Mouse (Mus musculus) neural tube, embryonic 11.5 days (tissue): ENCODE data around the gene Rag2. TPM values are rescaled to one million over a fixed set of nuclear protein-coding genes. Genes with fewer than 3 reads are reported as not detected.

ENCODE experiments used
- ATAC-seq: fragments of 200-750 bp; cut with Nextera tagmentation; 2 replicates; pipeline ENCODE4 v1.8.0; 2017; ENCODE audit warnings: moderate number of reproducible peaks, mild to moderate bottlenecking, moderate TSS enrichment, moderate library complexity; ENCODE audit not compliant: insufficient read depth, low FRiP score, low TSS enrichment
- DNase-seq: peaks from one replicate; pipeline ENCODE4 v3.0.0-alpha.2; 2015; ENCODE audit warnings: low spot score
- H3K27ac ChIP-seq: fragments of 300-500 bp; sonication (generic); 2 replicates; pipeline ENCODE4 v1.5.1; 2014; ENCODE audit warnings: low read depth, mild to moderate bottlenecking, low read length
- H3K27me3 ChIP-seq: fragments of 300-500 bp; sonication (generic); 2 replicates; pipeline ENCODE4 v1.6.1; 2014; ENCODE audit warnings: mild to moderate bottlenecking, low read length, mixed read lengths; ENCODE audit not compliant: control insufficient read depth, insufficient read depth
- H3K36me3 ChIP-seq: fragments of 300-500 bp; sonication (generic); 2 replicates; pipeline ENCODE4 v1.6.1; 2014; ENCODE audit warnings: mild to moderate bottlenecking, low read length, moderate library complexity, mixed read lengths; ENCODE audit not compliant: control insufficient read depth, insufficient read depth
- H3K4me1 ChIP-seq: fragments of 300-500 bp; sonication (generic); 2 replicates; pipeline ENCODE4 v1.6.1; 2014; ENCODE audit warnings: low read length, mixed read lengths; ENCODE audit not compliant: control insufficient read depth, insufficient read depth
- H3K4me2 ChIP-seq: fragments of 300-500 bp; sonication (generic); 2 replicates; pipeline ENCODE4 v1.6.1; 2014; ENCODE audit warnings: low read depth, mild to moderate bottlenecking, moderate library complexity
- H3K4me3 ChIP-seq: fragments of 300-500 bp; sonication (generic); 2 replicates; pipeline ENCODE4 v1.5.1; 2014; ENCODE audit warnings: low read depth, low read length
- H3K9ac ChIP-seq: fragments of 300-500 bp; sonication (generic); 2 replicates; pipeline ENCODE4 v1.6.1; 2014; ENCODE audit warnings: mild to moderate bottlenecking, low read length
- H3K9me3 ChIP-seq: fragments of 300-500 bp; sonication (generic); 2 replicates; pipeline ENCODE4 v1.6.1; 2016; ENCODE audit warnings: low read length; ENCODE audit not compliant: control insufficient read depth
- WGBS: fragments of 180-500 bp; shearing (Covaris S2); extraction: QIAGEN DNeasy Blood & Tissue Kit; methylation state at CpG from one replicate; pipeline ENCODE4 v1.1.7; 2014; 5-methylcytosine and 5-hydroxymethylcytosine counted together
- polyA plus RNA-seq: library from polyadenylated mRNA; unstranded; fragments of >200 nt; fragmentation: Nextera tagmentation; extraction: Ambion mirVana; gene quantifications from 2 replicates; pipeline ENCODE4 v1.2.1, GENCODE M21; 2014

The Rag2 gene
- polyA plus RNA-seq, 1 experiment from 2014 or later = not detected

DNA sequence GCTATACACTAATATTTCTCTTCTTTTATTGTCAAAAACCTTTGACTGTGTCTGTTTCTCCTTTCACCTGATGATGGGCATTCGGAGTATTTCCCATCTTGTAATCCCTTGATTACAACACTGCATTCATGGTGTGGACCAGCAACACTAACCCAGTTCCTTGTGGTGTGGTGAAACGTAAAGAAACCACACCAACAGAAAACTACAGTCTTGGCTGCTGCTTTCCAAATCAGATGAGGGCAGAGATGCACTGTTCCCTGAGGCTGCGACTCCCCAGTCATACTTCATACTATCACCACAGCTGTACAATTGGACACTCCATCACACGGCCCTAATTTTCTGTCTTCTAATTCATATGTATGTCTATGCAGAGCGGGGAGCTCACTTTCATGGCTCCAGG is 29.8 kb upstream of the Rag2 start:
- no peak for ATAC-seq
- Histone ChIP-seq H3K27me3 (no peaks in the 10 kb centered on the region), H3K36me3 (no peaks in the 10 kb centered on the region), H3K4me3 (no peak overlapping the region), H3K4me2 (no peak overlapping the region), H3K4me1 (peaks cover 25% of the 10 kb centered on the region), H3K9ac (no peak overlapping the region), H3K27ac (no peak overlapping the region), H3K9me3 (no peaks in the 10 kb centered on the region)
- no peak for DNase-seq
- 80% methylated on average over 5 of the region's 5 CpGs for WGBS

DNA sequence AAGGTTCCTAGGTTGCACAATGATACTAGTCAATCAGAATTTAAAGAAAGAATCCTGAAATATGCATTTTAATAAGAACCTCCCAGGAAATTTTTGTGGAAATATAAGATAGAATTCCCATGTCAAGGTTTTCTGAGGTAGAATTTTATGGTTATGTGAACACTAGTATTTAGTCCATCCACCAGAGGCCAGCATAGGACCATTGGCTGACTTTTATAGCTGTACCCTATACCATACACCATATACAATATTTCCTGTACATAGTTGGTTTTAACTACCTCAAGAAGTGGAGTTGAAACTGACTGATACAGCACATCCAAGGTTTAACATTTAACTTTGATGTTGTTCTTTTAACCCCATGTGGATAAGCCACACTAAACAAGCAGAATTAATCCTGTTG is 27.3 kb upstream of the Rag2 start:
- Histone ChIP-seq H3K4me1 (peaks cover 12% of the 10 kb centered on the region), H3K27me3 (no peaks in the 10 kb centered on the region), H3K4me2 (no peak overlapping the region), H3K4me3 (no peak overlapping the region), H3K9me3 (no peaks in the 10 kb centered on the region), H3K9ac (no peak overlapping the region), H3K36me3 (no peaks in the 10 kb centered on the region), H3K27ac (no peak overlapping the region)
- ATAC-seq (no peak), DNase-seq (no peak)

DNA sequence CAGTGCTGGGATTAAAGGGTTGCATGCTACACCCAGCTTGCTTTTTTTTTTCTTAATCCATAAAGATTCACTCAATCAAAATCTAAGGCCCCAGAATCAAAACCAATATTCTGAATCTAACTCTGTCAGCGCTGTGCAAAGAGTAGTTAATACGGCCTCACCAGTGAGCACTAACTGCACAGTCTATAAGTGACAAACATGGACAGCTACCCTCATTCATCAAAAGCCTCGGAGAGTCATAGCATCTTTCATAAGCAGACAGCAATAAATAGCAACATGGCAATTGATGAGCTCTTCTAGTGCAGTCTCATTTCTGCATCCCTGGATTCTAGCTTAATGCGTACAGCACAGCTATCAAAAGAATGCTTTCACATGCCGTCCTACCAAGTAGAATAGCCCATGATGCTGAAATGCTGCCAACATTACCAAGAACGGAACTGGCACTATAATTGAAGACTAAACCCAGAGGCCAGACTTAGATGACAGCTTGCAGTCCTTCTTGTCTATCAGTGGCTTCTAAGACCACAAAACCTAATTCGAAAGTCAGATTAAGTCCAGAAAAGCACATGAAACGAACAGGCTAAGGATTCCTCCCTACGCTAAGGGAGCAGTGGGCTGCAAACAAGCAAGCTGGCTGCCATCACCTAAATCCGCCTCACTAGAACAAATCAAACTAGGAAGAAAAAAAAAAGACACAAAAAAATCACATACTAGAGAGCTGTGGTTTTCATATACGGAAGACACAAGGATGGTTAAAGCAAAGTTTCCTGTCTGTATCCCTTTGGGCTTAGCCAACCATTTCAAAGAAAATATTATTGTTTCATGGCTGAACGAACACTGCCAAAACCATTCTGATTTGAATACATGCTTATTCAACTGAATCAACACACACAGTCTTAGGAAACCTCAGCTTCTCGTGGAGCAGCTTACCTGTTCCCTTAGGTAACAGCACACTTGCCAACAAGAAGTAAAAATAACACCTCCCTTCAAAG is 26.0 kb upstream of the Rag2 start:
- Histone ChIP-seq H3K27ac (no peak overlapping the region), H3K4me2 (no peak overlapping the region), H3K4me3 (no peak overlapping the region), H3K27me3 (no peaks in the 10 kb centered on the region), H3K4me1 (no peaks in the 10 kb centered on the region), H3K36me3 (no peaks in the 10 kb centered on the region), H3K9ac (no peak overlapping the region), H3K9me3 (no peaks in the 10 kb centered on the region)
- DNase-seq = no peak
- 69% methylated on average over 13 of the region's 13 CpGs for WGBS
- no peak for ATAC-seq

DNA sequence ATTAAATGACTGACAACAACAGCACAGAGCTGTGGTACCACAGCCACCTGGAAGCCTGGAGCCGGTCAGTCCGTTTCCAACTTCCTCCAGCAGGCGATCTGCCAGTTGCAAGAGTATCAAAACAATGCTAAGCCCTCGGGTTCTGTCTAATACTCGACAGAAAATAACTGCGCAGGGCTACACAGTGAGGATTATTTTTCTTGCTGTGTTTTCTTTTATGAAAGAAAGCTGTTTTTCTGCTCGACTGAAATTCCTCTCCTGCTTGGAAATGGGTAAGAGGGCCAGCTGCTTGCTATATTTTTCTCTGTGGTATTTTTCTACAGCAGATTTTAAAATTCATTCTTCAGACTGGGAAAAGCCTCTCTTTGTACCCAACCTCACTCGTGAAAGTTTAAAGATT is 23.8 kb upstream of the Rag2 start:
- H3K4me3 ChIP-seq = no peak overlapping the region
- peak; percentile 33 for DNase-seq
- H3K9me3 ChIP-seq = no peaks in the 10 kb centered on the region
- H3K4me2 ChIP-seq = no peak overlapping the region
- no peak overlapping the region for H3K9ac ChIP-seq
- ATAC-seq = no peak
- H3K4me1 ChIP-seq = no peaks in the 10 kb centered on the region
- no peak overlapping the region for H3K27ac ChIP-seq
- no peaks in the 10 kb centered on the region for H3K36me3 ChIP-seq
- no peaks in the 10 kb centered on the region for H3K27me3 ChIP-seq
- 53% methylated on average over 8 of the region's 8 CpGs for WGBS

DNA sequence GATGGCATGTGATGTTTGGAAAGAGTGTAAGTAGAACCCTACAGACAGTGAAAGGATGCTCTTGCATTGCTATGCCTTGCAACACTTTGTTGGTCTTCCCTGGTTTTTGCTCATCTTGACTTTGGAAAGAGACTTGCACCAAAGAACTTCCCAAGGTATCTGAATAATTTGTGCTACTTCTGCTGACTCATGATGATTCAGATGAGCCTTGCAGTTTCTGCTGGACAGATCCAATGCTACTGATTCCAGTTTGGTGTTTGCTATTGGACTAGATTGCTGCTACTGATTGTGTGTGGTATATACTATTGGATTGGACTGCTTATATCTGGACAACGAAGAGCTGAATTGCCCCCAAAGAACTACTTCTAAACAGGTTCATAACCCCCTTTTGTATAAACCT is 21.4 kb upstream of the Rag2 start:
- no peak for DNase-seq
- WGBS = 88% methylated on average over 1 of the region's 1 CpGs

DNA sequence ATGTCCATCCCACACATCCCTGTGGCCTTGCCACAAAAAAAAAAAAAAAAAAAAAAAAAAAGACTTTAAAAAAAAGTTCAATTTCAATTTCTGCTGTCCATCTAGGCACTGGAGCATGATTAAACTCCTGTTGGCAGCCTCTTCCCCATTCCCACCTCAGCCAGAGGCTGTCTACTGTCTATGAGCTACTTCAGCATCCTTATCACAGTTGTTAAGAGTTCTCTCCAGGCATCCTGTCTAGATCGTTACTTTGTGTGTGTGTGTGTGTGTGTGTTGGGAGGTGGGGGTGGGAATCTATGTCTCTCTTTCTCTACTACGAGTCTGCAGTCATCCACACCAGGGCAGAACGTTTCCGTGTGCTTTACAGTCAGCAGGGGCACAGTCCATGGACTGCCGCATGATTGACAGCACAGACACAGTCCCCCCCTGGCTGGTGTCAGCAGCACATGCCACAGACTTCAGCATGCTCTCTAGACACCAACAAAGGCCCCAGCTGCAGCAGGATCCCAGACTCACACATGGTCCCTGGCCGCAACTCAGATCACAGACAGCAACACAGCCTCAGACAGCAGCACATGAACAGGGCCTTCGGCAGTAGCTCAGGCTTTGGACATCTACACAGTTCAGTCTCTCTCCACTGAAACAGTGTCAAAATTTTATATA is 16.2 kb upstream of the Rag2 start:
- H3K9me3 ChIP-seq = no peaks in the 10 kb centered on the region
- H3K4me2 ChIP-seq = no peak overlapping the region
- 66% methylated on average over 7 of the region's 7 CpGs for WGBS
- no peak overlapping the region for H3K4me3 ChIP-seq
- ATAC-seq = peak; percentile 68
- H3K27ac ChIP-seq = no peak overlapping the region
- no peaks in the 10 kb centered on the region for H3K27me3 ChIP-seq
- peak; percentile 45 for DNase-seq
- H3K9ac ChIP-seq = no peak overlapping the region
- no peaks in the 10 kb centered on the region for H3K36me3 ChIP-seq
- no peaks in the 10 kb centered on the region for H3K4me1 ChIP-seq

More for the DNA sequence above, 21.4 kb upstream of the Rag2 start:
- no peak overlapping the region for H3K4me3 ChIP-seq
- H3K9ac ChIP-seq = no peak overlapping the region
- no peaks in the 10 kb centered on the region for H3K27me3 ChIP-seq
- no peak for ATAC-seq
- no peaks in the 10 kb centered on the region for H3K36me3 ChIP-seq
- H3K4me1 ChIP-seq = no peaks in the 10 kb centered on the region
- no peak overlapping the region for H3K4me2 ChIP-seq
- H3K9me3 ChIP-seq = no peaks in the 10 kb centered on the region
- no peak overlapping the region for H3K27ac ChIP-seq

DNA sequence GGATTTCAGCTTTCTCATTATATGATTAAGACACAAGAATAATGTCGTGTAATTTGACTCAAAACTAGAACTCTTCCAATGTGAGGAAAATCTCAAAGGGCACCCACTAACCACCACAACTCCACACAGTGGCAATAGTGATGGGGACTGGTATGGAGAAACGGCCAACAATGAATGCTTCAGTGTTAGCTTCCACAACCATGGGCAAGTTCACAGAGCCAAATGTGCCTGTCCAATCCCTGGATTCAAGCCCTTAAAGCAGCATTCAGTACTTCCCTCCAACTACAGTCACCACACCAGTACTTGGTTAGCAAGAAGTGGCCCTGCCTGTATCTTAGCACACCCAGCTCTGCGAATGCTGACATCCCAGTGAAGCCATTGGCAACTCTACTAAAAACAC is 13.7 kb upstream of the Rag2 start:
- no peaks in the 10 kb centered on the region for H3K9me3 ChIP-seq
- no peak overlapping the region for H3K4me3 ChIP-seq
- H3K4me2 ChIP-seq = no peak overlapping the region
- H3K27me3 ChIP-seq = no peaks in the 10 kb centered on the region
- no peaks in the 10 kb centered on the region for H3K36me3 ChIP-seq
- DNase-seq = no peak
- no peak for ATAC-seq
- no peaks in the 10 kb centered on the region for H3K4me1 ChIP-seq
- WGBS = 84% methylated on average over 3 of the region's 3 CpGs
- no peak overlapping the region for H3K9ac ChIP-seq
- no peak overlapping the region for H3K27ac ChIP-seq

DNA sequence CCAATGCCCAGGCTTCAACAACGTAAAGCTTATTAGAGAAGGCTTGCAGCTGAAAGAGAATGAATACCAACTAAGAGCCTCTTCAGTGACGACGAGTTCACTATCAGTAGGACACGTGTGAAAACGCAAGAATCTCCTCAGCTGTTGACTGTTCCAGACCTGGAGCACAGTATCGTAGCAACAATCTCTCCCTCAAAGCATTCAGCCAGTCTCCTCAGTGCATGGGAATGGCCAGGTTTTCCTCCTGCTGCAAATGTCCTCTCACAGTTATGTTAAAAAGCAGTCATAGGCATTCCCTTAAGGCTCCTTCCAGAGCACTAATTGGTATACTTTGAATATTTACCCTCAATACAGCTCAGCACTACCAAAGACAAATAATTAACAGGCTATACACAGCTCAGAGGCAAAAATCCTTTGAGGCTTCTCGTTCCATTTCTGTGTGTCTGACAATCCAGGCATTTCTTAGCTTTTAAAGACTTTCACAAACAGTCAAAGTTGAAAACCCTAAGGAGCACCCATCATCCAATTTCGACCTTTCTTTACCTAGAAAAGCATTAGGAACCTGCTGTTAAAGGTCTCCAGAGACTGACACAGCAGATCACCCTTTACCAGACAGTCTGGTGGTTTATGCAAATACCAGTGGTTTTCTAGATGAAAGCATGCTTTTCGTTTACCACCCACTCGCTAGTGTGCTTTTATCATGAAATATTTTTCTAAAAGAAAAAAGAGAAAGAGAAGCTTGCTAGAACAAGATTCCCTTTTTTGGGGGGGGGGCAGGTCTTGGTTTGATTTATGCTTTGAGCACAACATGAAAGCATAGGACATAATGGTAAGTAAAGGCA is 8.8 kb upstream of the Rag2 start:
- WGBS = 86% methylated on average over 10 of the region's 10 CpGs
- Histone ChIP-seq H3K27me3 (no peaks in the 10 kb centered on the region), H3K36me3 (no peaks in the 10 kb centered on the region), H3K4me1 (no peaks in the 10 kb centered on the region), H3K9ac (no peak overlapping the region), H3K4me3 (no peak overlapping the region), H3K27ac (no peak overlapping the region), H3K4me2 (no peak overlapping the region), H3K9me3 (no peaks in the 10 kb centered on the region)
- ATAC-seq (no peak), DNase-seq (no peak)
